Mouse (Mus musculus): ENCODE results near the gene Slc17a2.

The Slc17a2 gene

GRCm38 (mm10) chr13:23799405-23799804 is 7.4 kb upstream of the Slc17a2 start:
- no peak for DNase-seq

DNA sequence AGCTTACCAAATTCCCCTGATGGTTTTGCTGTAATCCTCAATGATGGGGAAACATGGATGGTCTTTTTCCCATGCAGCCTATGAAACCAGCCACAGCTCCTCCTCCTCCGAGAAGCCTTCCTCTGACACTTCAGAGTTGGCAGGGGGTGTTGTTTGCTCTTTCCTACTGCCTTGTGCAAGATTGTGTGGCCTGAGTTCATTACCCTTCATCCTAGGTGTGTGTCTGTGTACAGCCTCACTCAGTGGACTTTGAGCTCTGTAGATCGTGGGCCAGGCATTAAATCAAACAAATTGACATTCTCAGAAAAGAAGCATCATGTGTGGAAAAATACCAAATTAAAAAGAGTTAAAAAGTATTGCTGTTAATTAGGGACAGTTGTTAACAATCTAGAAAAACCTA is 2.3 kb upstream of the Slc17a2 start:
- DNase-seq, result no peak

GRCm38 (mm10) chr13:23816148-23816547 is 9.4 kb downstream of the Slc17a2 start:
- no peak for DNase-seq

- no peak for DNase-seq
Observed at GRCm38 (mm10) chr13:23820179-23820940, 13.6 kb downstream of the Slc17a2 start.

DNA sequence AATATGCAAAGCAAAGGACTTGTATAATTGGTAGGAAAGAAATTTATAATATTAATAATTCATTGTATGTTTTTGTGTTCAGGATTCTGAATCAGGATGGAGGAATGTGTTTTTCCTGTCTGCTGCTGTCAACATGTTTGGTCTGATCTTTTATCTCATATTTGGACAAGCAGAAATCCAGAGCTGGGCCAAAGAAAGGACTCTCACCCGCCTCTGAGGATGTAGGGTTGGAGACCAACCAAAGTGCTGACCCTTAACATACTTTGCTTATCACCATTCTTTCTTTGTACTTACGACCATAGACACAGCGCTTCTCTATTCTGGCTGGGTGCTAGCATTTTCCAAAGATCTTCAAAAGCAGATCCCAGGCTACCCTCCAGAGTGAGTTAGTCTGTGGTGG is 15.4 kb downstream of the Slc17a2 start:
- no peak for DNase-seq

- no peak for DNase-seq
Observed at GRCm38 (mm10) chr13:23826606-23827005, 19.8 kb downstream of the Slc17a2 start.

GRCm38 (mm10) chr13:23833053-23833452 is 26.3 kb downstream of the Slc17a2 start:
- DNase-seq, result no peak

DNA sequence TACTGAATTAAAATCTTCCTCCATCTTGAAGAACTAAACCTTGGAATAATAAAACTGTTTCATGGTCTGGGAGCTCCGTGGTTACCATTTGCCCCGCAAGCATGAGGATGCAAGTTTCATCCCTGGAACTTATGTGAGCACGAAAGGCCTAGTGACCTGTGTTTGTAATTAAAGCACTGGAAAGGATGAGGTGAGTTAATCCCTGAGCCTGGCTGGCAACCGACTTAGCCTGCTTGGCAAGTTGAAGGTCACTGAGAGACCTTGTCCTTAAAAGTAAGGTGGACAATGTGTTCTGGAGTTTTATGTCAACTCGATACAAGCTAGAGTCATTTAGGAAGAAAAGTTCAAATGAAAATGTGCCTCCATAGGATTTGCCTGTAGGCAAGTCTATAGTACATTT is 28.0 kb downstream of the Slc17a2 start:
- no peak for DNase-seq

- no peak for DNase-seq
Observed at GRCm38 (mm10) chr13:23836630-23837029, 29.8 kb downstream of the Slc17a2 start.

DNA sequence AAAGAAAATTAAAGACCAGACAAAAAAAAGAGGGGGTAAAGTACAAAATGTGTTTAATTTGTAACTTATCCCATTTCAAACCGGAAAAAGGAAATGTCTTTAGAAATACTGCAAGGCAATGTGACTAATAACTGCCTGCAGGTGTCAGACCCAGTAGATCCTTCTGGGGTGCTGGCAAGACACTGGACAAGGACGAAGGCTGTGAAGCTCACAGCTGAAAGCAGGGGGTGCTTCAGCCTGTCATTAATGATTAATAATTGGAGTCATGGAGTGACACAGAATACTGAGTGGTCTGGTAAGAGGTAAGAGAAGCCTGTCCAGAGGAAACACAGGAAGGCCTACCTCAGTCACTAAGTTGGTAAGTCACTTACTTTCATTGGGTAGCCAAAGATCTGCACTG is 32.5 kb downstream of the Slc17a2 start, which contains the start of gene Slc17a3:
Gene Slc17a3, plus strand, starts transcription at position 127 of the 400 bp plus-strand sequence.
- DNase-seq, result no peak

- no peak for DNase-seq
Observed at GRCm38 (mm10) chr13:23845851-23846250, 39.1 kb downstream of the Slc17a2 start.

DNA sequence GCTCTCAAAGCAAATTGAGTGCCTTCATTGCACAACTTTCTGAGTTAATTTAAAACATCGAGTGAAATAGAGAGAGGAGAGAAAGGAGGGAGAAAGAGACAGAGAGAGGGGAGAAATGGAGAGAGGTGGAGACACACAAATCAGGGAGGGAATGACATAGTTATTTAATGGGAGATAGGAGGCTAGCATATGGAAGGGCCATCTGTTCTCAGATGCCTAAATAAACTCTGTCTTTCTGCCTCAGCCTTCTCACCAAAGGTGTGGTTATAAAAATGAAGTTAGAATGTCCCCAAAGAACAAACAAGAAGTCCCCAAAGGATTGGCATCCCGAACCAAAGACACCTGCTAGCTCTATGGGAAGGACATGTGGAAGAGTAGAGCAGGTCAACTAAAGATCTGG is 42.5 kb downstream of the Slc17a2 start:
- DNase-seq, result no peak

DNA sequence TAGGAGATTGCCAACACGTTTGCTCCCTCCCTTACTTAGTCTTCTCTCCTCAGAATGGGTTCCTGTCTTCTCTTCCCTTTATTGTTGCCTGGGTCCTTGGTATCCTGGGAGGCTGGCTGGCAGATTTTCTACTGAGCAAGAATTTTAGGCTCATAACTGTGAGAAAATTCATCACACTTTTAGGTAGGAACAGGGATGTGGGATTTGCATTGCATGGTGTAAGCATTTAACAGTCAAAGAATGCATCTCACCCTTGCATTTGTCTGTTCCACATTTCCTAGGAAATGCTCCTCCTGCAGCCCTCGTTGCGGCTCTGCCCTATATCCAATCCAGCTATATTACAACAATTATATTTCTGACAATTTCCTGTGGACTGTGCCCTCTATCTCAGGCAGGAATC is 49.6 kb downstream of the Slc17a2 start:
- DNase-seq, result no peak

GRCm38 (mm10) chr13:23861815-23862214 is 55.0 kb downstream of the Slc17a2 start:
- DNase-seq, result no peak

- DNase-seq, result no peak
Observed at GRCm38 (mm10) chr13:23864711-23865110, 57.9 kb downstream of the Slc17a2 start.

DNA sequence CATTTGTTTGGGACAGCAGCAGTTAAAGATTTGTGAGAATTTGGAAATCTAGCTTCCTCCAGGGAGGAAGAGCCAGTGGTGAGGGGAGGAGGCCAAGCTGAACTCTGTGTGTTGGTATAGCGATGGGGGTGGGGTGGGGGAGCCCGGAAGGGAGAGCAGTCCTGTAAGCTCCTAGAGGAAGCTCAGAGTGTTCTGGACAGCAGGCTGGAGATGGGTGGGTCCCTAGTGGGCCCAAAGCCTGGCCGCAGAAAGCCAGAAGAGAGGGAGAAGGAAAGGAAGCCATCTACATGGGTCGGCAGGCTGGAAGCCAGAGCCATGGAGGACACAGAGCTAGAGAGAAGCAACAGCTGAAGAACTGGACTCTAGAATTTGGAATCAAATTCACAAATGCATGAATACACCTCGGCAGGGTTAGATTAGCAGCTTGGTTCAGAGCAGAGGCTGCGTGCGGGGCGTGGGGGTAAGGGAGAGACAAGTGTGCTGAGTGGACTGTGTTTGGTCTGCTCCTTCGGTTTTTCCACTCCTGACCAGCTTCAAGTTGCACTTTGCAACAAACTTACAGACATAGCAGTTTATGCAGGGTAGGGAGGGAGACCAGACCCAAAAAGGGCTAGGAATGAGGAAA is 59.4 kb downstream of the Slc17a2 start:
- DNase-seq, result no peak

GRCm38 (mm10) chr13:23867000-23867399 is 60.2 kb downstream of the Slc17a2 start:
- no peak for DNase-seq

DNA sequence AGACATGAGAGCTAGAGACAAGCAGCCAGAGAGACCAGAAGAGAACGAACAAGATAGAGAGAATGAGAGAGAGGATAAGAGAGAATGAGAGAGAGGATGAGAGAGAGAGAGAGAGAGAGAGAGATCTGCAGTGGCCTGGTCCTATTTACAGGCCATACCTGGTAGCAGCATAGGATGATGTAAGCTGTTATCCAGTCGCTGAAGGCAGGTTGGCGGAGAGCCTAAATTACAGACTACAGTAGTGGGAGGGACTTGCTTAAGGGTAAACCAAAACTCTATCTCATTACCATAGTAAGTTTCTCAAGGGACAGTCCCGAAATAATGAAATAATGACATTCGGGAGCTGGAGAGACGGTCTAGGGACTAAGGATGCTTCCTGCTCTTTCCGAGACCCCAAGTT is 60.6 kb downstream of the Slc17a2 start, which contains the start of gene Slc17a1:
Gene Slc17a1, plus strand, starts transcription at position 346 of the 400 bp plus-strand sequence.
- no peak for DNase-seq

DNA sequence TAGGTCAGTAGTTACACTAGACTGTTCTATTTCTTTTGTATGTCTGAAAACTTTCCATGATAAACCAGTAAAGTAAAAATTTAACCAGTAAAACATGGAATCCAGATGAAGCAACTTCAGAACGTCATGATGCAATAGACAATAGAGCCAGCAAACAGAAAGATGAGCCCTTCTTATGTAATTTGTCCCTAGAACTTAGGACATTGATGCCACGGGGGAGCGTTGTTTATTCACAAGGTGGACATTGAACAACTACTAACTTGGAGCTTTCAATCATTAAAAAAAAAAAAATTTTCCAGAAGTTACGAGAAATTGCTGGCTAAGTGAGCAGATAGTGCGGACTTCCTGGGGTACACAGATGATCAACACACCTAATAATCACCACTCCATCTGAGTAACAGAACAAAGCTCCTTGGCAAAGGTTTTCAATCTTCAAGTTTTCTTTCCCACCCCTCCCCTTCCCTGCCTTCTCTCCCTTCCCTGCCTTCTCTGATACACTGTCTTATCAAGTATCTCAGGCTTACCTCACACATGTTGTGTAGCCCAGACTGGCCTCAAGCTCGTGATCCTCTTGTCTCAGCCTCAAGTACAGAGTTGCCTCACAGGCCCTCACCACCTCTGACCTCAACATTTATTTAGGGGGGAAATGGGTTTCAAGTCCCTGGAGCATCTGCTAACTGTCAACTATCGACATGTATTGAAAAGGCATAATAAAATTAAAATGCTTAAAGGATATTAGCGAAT is 62.2 kb downstream of the Slc17a2 start:
- no peak for DNase-seq

DNA sequence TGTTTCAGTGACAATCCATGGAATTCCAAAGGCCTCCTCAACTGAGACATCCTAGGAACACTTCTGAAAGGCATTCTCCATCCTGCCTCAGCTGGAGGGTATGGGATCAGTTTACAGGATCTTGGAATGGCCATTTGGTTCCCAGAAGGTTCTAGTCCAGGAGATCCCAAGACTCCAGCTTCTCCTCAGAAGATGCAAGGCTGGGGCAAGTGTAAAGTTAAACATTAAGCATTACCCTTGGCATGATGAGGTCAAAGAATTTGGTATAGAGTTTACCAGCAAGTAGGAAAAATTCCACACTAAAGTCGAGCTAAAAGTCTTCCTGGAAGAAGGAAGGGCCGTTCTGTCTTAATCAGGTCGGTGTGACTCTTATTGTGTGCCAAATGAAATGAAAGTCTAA is 63.2 kb downstream of the Slc17a2 start:
- no peak for DNase-seq

DNA sequence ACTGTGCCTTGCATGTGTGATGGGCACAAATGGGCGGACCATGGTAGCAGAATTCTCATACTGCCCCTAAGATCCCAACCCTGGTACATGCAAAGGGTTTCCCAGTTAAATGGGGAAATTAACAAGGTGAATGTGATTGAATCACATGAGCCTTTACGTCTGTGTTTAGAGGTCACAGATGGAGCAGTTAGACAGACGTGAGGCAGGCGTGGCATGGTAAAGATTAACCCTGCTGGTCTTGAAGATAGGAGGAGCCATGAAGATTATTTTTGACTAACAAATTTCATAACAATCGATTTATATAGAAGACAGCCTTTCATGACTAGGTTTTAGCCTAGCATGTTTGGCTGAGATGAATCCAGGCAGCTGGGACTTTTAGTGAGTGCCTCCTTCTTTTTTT is 66.3 kb downstream of the Slc17a2 start:
- DNase-seq, result no peak
